Mouse (Mus musculus): ENCODE measurements around the gene Zfp36. TPM values are rescaled to one million over a fixed set of nuclear protein-coding genes. Genes with fewer than 3 reads are reported as not detected.

Gene Zfp36
- polyA plus RNA-seq, 2 experiments, result 3.9 to 4.6 TPM

- no peak for DNase-seq (ENCODE audit: low read depth in 3 of 3, low spot score in 3 of 3)
- Histone ChIP-seq H3K36me3 (replicated peaks; ENCODE audit: control insufficient read depth, insufficient read depth, low read depth) (peaks cover 19% of the 10 kb centered on the region), H3K27me3 (ENCODE audit: control insufficient read depth, insufficient read depth, low read length) (no peaks in the 10 kb centered on the region), H3K27ac (no peak overlapping the region; the same call in 1 of the 2 replicates), H3K9me3 (ENCODE audit: control insufficient read depth, low read length) (no peaks in the 10 kb centered on the region), H3K9ac (replicated peaks) (no peak overlapping the region), H3K4me1 (replicated peaks; ENCODE audit: control insufficient read depth in 2 of 2, insufficient read depth in 2 of 2, low read length in 1 of 2) (peaks cover 0 to 10% of the 10 kb centered on the region in 2 experiments; a peak in 3 of 4 replicates), H3K4me3 (ENCODE audit: insufficient read depth in 1 of 2, low read depth in 2 of 2, low read length in 2 of 2) (no peak overlapping the region), H3K4me2 (ENCODE audit: low read depth) (peak overlapping the region; percentile 18; the same call in 1 of the 2 replicates)
- TF ChIP-seq EP300 (IDR thresholded peaks at IDR 0.05; ENCODE audit: low read depth) (no peak), CTCF (IDR thresholded peaks at IDR 0.05; ENCODE audit: low read depth) (no peak)
- WGBS (ENCODE audit: insufficient replicate concordance), result 10% methylated on average over 5 of the region's 5 CpGs
- peak; percentile 34; the same call in 1 of the 2 replicates for ATAC-seq (ENCODE audit: insufficient read depth)
Measured at GRCm38 (mm10) chr7:28357984-28358383, 22.1 kb downstream of the Zfp36 start.

GRCm38 (mm10) chr7:28356981-28357380, 23.1 kb downstream of the Zfp36 start:
- Histone ChIP-seq H3K4me3 (ENCODE audit: insufficient read depth in 1 of 2, low read depth in 2 of 2, low read length in 2 of 2) (no peak overlapping the region), H3K9ac (replicated peaks) (no peak overlapping the region), H3K27me3 (ENCODE audit: control insufficient read depth, insufficient read depth, low read length) (no peaks in the 10 kb centered on the region), H3K27ac (no peak overlapping the region), H3K4me2 (ENCODE audit: low read depth) (no peak overlapping the region), H3K36me3 (replicated peaks; ENCODE audit: control insufficient read depth, insufficient read depth, low read depth) (peaks cover 28% of the 10 kb centered on the region), H3K4me1 (replicated peaks; ENCODE audit: control insufficient read depth in 2 of 2, insufficient read depth in 2 of 2, low read length in 1 of 2) (peaks cover 1 to 13% of the 10 kb centered on the region in 2 experiments), H3K9me3 (ENCODE audit: control insufficient read depth, low read length) (no peaks in the 10 kb centered on the region)
- DNase-seq (ENCODE audit: low read depth in 3 of 3, low spot score in 3 of 3) (no peak), ATAC-seq (ENCODE audit: insufficient read depth) (no peak)
- no peak for TF ChIP-seq CTCF (IDR thresholded peaks at IDR 0.05; ENCODE audit: low read depth)
- WGBS (ENCODE audit: insufficient replicate concordance), result 30% methylated on average over 5 of the region's 5 CpGs

- no peak for TF ChIP-seq EP300 (IDR thresholded peaks at IDR 0.05; ENCODE audit: low read depth)
- TF ChIP-seq CTCF (IDR thresholded peaks at IDR 0.05; ENCODE audit: low read depth), result no peak
- no peak overlapping the region for H3K4me3 ChIP-seq (ENCODE audit: insufficient read depth in 1 of 2, low read depth in 2 of 2, low read length in 2 of 2)
- peaks cover 34% of the 10 kb centered on the region for H3K36me3 ChIP-seq (replicated peaks; ENCODE audit: control insufficient read depth, insufficient read depth, low read depth)
- 81% methylated on average over 3 of the region's 3 CpGs for WGBS (ENCODE audit: insufficient replicate concordance)
- H3K4me2 ChIP-seq (ENCODE audit: low read depth), result no peak overlapping the region
- no peak overlapping the region for H3K27ac ChIP-seq
- no peaks in the 10 kb centered on the region for H3K27me3 ChIP-seq (ENCODE audit: control insufficient read depth, insufficient read depth, low read length)
- no peak for DNase-seq (ENCODE audit: low read depth in 3 of 3, low spot score in 3 of 3)
- no peak for ATAC-seq (ENCODE audit: insufficient read depth)
- H3K9ac ChIP-seq (replicated peaks), result no peak overlapping the region
- H3K9me3 ChIP-seq (ENCODE audit: control insufficient read depth, low read length), result no peaks in the 10 kb centered on the region
- peaks cover 7 to 18% of the 10 kb centered on the region in 2 experiments for H3K4me1 ChIP-seq (replicated peaks; ENCODE audit: control insufficient read depth in 2 of 2, insufficient read depth in 2 of 2, low read length in 1 of 2)
Measured at GRCm38 (mm10) chr7:28355221-28355620, 24.8 kb downstream of the Zfp36 start.

GRCm38 (mm10) chr7:28354596-28354995, 25.5 kb downstream of the Zfp36 start:
- Histone ChIP-seq H3K36me3 (replicated peaks; ENCODE audit: control insufficient read depth, insufficient read depth, low read depth) (peaks cover 34% of the 10 kb centered on the region), H3K9ac (replicated peaks) (no peak overlapping the region), H3K9me3 (ENCODE audit: control insufficient read depth, low read length) (no peaks in the 10 kb centered on the region), H3K4me3 (ENCODE audit: insufficient read depth in 1 of 2, low read depth in 2 of 2, low read length in 2 of 2) (no peak overlapping the region), H3K27me3 (ENCODE audit: control insufficient read depth, insufficient read depth, low read length) (no peaks in the 10 kb centered on the region), H3K4me1 (replicated peaks; ENCODE audit: control insufficient read depth in 2 of 2, insufficient read depth in 2 of 2, low read length in 1 of 2) (peaks cover 12 to 25% of the 10 kb centered on the region in 2 experiments), H3K27ac (no peak overlapping the region), H3K4me2 (ENCODE audit: low read depth) (no peak overlapping the region)
- ATAC-seq (ENCODE audit: insufficient read depth), result no peak
- WGBS (ENCODE audit: insufficient replicate concordance), result 84% methylated on average over 3 of the region's 3 CpGs
- DNase-seq (ENCODE audit: low read depth in 3 of 3, low spot score in 3 of 3), result no peak
- TF ChIP-seq EP300 (IDR thresholded peaks at IDR 0.05; ENCODE audit: low read depth), result no peak

- no peak overlapping the region; the same call in 1 of the 2 replicates for H3K27ac ChIP-seq
- H3K9ac ChIP-seq (replicated peaks), result no peak overlapping the region
- H3K9me3 ChIP-seq (ENCODE audit: control insufficient read depth, low read length), result no peaks in the 10 kb centered on the region
- no peak for ATAC-seq (ENCODE audit: insufficient read depth)
- peaks cover 14 to 28% of the 10 kb centered on the region in 2 experiments for H3K4me1 ChIP-seq (replicated peaks; ENCODE audit: control insufficient read depth in 2 of 2, insufficient read depth in 2 of 2, low read length in 1 of 2)
- no peaks in the 10 kb centered on the region for H3K27me3 ChIP-seq (ENCODE audit: control insufficient read depth, insufficient read depth, low read length)
- H3K36me3 ChIP-seq (replicated peaks; ENCODE audit: control insufficient read depth, insufficient read depth, low read depth), result peaks cover 34% of the 10 kb centered on the region
- WGBS (ENCODE audit: insufficient replicate concordance), result 78% methylated on average over 3 of the region's 3 CpGs
- no peak for TF ChIP-seq CTCF (IDR thresholded peaks at IDR 0.05; ENCODE audit: low read depth)
- TF ChIP-seq EP300 (IDR thresholded peaks at IDR 0.05; ENCODE audit: low read depth), result no peak
- no peak overlapping the region for H3K4me2 ChIP-seq (ENCODE audit: low read depth)
- H3K4me3 ChIP-seq (ENCODE audit: insufficient read depth in 1 of 2, low read depth in 2 of 2, low read length in 2 of 2), result no peak overlapping the region
- DNase-seq (ENCODE audit: low read depth in 3 of 3, low spot score in 3 of 3), result no peak
Measured at GRCm38 (mm10) chr7:28354113-28354581, 25.9 kb downstream of the Zfp36 start.
